Mouse (Mus musculus) liver, embryonic 12.5 days (tissue): ENCODE measurements around the gene Adamts14. TPM values are rescaled to one million over a fixed set of nuclear protein-coding genes. Genes with fewer than 3 reads are reported as not detected.

Experiments used
- ATAC-seq: fragments of 200-750 bp; cut with Nextera tagmentation; 2 replicates; pipeline ENCODE4 v1.8.0; 2017; ENCODE audit warnings: moderate number of reproducible peaks, mild to moderate bottlenecking, moderate library complexity
- H3K27ac ChIP-seq: fragments of 300-500 bp; sonication (generic); 2 replicates; pipeline ENCODE4 v1.5.1; 2016; ENCODE audit warnings: mild to moderate bottlenecking
- H3K27me3 ChIP-seq: fragments of 300-500 bp; sonication (generic); replicated peaks from 2 replicates; pipeline ENCODE4 v1.6.1; 2016; ENCODE audit warnings: mild to moderate bottlenecking, moderate library complexity
- H3K36me3 ChIP-seq: fragments of 300-500 bp; sonication (generic); 2 replicates; pipeline ENCODE4 v1.6.1; 2016; ENCODE audit warnings: mild to moderate bottlenecking, moderate library complexity
- H3K4me1 ChIP-seq: fragments of 300-500 bp; sonication (generic); 2 replicates; pipeline ENCODE4 v1.6.1; 2016
- H3K4me2 ChIP-seq: fragments of 300-500 bp; sonication (generic); 2 replicates; pipeline ENCODE4 v1.6.1; 2016; ENCODE audit warnings: mild to moderate bottlenecking, moderate library complexity
- H3K4me3 ChIP-seq: fragments of 300-500 bp; sonication (generic); 2 replicates; pipeline ENCODE4 v1.5.1; 2016; ENCODE audit warnings: mild to moderate bottlenecking, moderate library complexity
- H3K9ac ChIP-seq: fragments of 300-500 bp; sonication (generic); 2 replicates; pipeline ENCODE4 v1.6.1; 2016; ENCODE audit warnings: mild to moderate bottlenecking, moderate library complexity
- H3K9me3 ChIP-seq: fragments of 300-500 bp; sonication (generic); replicated peaks from 2 replicates; pipeline ENCODE4 v1.6.1; 2016; ENCODE audit warnings: mild to moderate bottlenecking, moderate library complexity
- WGBS: fragments of 180-500 bp; shearing (Covaris S2); methylation state at CpG from one replicate; pipeline ENCODE4 v1.1.7; 2016; ENCODE audit not compliant: insufficient replicate concordance; 5-methylcytosine and 5-hydroxymethylcytosine counted together
- polyA plus RNA-seq: library from polyadenylated mRNA; unstranded; fragments of >200 nt; fragmentation: Nextera tagmentation; extraction: Ambion mirVana; gene quantifications from 2 replicates; pipeline ENCODE4 v1.2.1, GENCODE M21; 2016

Gene Adamts14
- polyA plus RNA-seq, 1 experiment from 2014 or later = 0.27 TPM

GRCm38 (mm10) chr10:61246288-61246687 lies 26.9 kb downstream of the Adamts14 start:
- Histone ChIP-seq H3K27ac (no peak overlapping the region), H3K9me3 (no peaks in the 10 kb centered on the region), H3K4me1 (no peaks in the 10 kb centered on the region), H3K4me3 (no peak overlapping the region), H3K4me2 (no peak overlapping the region), H3K36me3 (no peaks in the 10 kb centered on the region), H3K9ac (no peak overlapping the region), H3K27me3 (no peaks in the 10 kb centered on the region)
- no peak for ATAC-seq
- 68% methylated on average over 6 of the region's 6 CpGs for WGBS

GRCm38 (mm10) chr10:61241961-61242421 lies 31.2 kb downstream of the Adamts14 start:
- Histone ChIP-seq H3K4me1 (no peaks in the 10 kb centered on the region), H3K9me3 (no peaks in the 10 kb centered on the region)

GRCm38 (mm10) chr10:61240108-61240920 lies 32.9 kb downstream of the Adamts14 start:
- no peaks in the 10 kb centered on the region for H3K4me1 ChIP-seq
- no peak overlapping the region for H3K4me2 ChIP-seq
- no peaks in the 10 kb centered on the region for H3K9me3 ChIP-seq
- no peaks in the 10 kb centered on the region for H3K36me3 ChIP-seq
- H3K27me3 ChIP-seq = no peaks in the 10 kb centered on the region
- no peak for ATAC-seq
- no peak overlapping the region for H3K27ac ChIP-seq
- no peak overlapping the region for H3K4me3 ChIP-seq
- WGBS = 56% methylated on average over 14 of the region's 14 CpGs
- no peak overlapping the region for H3K9ac ChIP-seq

More at GRCm38 (mm10) chr10:61241961-61242421, 31.2 kb downstream of the Adamts14 start:
- Histone ChIP-seq H3K27me3 (no peaks in the 10 kb centered on the region), H3K4me2 (no peak overlapping the region), H3K36me3 (no peaks in the 10 kb centered on the region), H3K4me3 (no peak overlapping the region), H3K27ac (no peak overlapping the region), H3K9ac (no peak overlapping the region)
- 35% methylated on average over 4 of the region's 4 CpGs for WGBS
- no peak for ATAC-seq

GRCm38 (mm10) chr10:61237391-61237785 lies 35.9 kb downstream of the Adamts14 start:
- H3K4me1 ChIP-seq = no peaks in the 10 kb centered on the region
- no peak for ATAC-seq
- no peak overlapping the region for H3K9ac ChIP-seq
- WGBS = 63% methylated on average over 6 of the region's 6 CpGs
- no peak overlapping the region for H3K4me3 ChIP-seq
- H3K36me3 ChIP-seq = no peaks in the 10 kb centered on the region
- no peaks in the 10 kb centered on the region for H3K27me3 ChIP-seq
- no peak overlapping the region for H3K27ac ChIP-seq
- no peak overlapping the region for H3K4me2 ChIP-seq
- H3K9me3 ChIP-seq = no peaks in the 10 kb centered on the region

GRCm38 (mm10) chr10:61236683-61237390 lies 36.4 kb downstream of the Adamts14 start:
- H3K9ac ChIP-seq = no peak overlapping the region
- H3K4me3 ChIP-seq = no peak overlapping the region
- 33% methylated on average over 4 of the region's 4 CpGs for whole genome bisulfite sequencing
- H3K27me3 ChIP-seq = no peaks in the 10 kb centered on the region
- ATAC-seq = no peak
- no peak overlapping the region for H3K27ac ChIP-seq
- no peaks in the 10 kb centered on the region for H3K9me3 ChIP-seq
- H3K36me3 ChIP-seq = no peaks in the 10 kb centered on the region
- no peaks in the 10 kb centered on the region for H3K4me1 ChIP-seq
- no peak overlapping the region for H3K4me2 ChIP-seq

- H3K27ac ChIP-seq = no peak overlapping the region
- WGBS = 67% methylated on average over 6 of the region's 6 CpGs
Observed at GRCm38 (mm10) chr10:61235677-61236267, 37.5 kb downstream of the Adamts14 start.

GRCm38 (mm10) chr10:61234319-61234718 lies 38.9 kb downstream of the Adamts14 start:
- Histone ChIP-seq H3K36me3 (no peaks in the 10 kb centered on the region), H3K4me1 (no peaks in the 10 kb centered on the region), H3K9ac (no peak overlapping the region), H3K4me3 (no peak overlapping the region), H3K27me3 (no peaks in the 10 kb centered on the region), H3K4me2 (no peak overlapping the region), H3K9me3 (no peaks in the 10 kb centered on the region), H3K27ac (no peak overlapping the region)
- WGBS = 66% methylated on average over 4 of the region's 4 CpGs
- no peak for ATAC-seq

More at GRCm38 (mm10) chr10:61235677-61236267, 37.5 kb downstream of the Adamts14 start:
- H3K9ac ChIP-seq = no peak overlapping the region
- H3K4me2 ChIP-seq = no peak overlapping the region
- H3K4me3 ChIP-seq = no peak overlapping the region
- H3K36me3 ChIP-seq = no peaks in the 10 kb centered on the region
- no peak for ATAC-seq
- no peaks in the 10 kb centered on the region for H3K9me3 ChIP-seq
- no peaks in the 10 kb centered on the region for H3K27me3 ChIP-seq
- H3K4me1 ChIP-seq = no peaks in the 10 kb centered on the region

GRCm38 (mm10) chr10:61232858-61233567 lies 40.2 kb downstream of the Adamts14 start:
- Histone ChIP-seq H3K9me3 (no peaks in the 10 kb centered on the region), H3K4me1 (no peaks in the 10 kb centered on the region), H3K27me3 (no peaks in the 10 kb centered on the region), H3K9ac (no peak overlapping the region), H3K4me3 (no peak overlapping the region), H3K36me3 (no peaks in the 10 kb centered on the region), H3K27ac (no peak overlapping the region), H3K4me2 (no peak overlapping the region)
- ATAC-seq = no peak
- WGBS = 34% methylated on average over 7 of the region's 7 CpGs

GRCm38 (mm10) chr10:61231756-61232155 lies 41.5 kb downstream of the Adamts14 start:
- no peak for ATAC-seq
- H3K4me3 ChIP-seq = no peak overlapping the region
- H3K4me2 ChIP-seq = no peak overlapping the region
- H3K27me3 ChIP-seq = no peaks in the 10 kb centered on the region
- no peak overlapping the region for H3K27ac ChIP-seq
- WGBS = 65% methylated on average over 3 of the region's 3 CpGs
- no peak overlapping the region for H3K9ac ChIP-seq
- H3K36me3 ChIP-seq = no peaks in the 10 kb centered on the region
- no peaks in the 10 kb centered on the region for H3K9me3 ChIP-seq
- H3K4me1 ChIP-seq = no peaks in the 10 kb centered on the region

- Histone ChIP-seq H3K9ac (no peak overlapping the region), H3K9me3 (no peaks in the 10 kb centered on the region), H3K4me3 (no peak overlapping the region), H3K27ac (no peak overlapping the region), H3K36me3 (no peaks in the 10 kb centered on the region), H3K27me3 (no peaks in the 10 kb centered on the region; the same call in 1 of the 2 replicates), H3K4me1 (no peaks in the 10 kb centered on the region), H3K4me2 (no peak overlapping the region)
- ATAC-seq = no peak
- WGBS = 41% methylated on average over 4 of the region's 4 CpGs
Observed at GRCm38 (mm10) chr10:61226784-61227396, 46.3 kb downstream of the Adamts14 start.

GRCm38 (mm10) chr10:61225694-61226093 lies 47.5 kb downstream of the Adamts14 start:
- Histone ChIP-seq H3K27me3 (no peaks in the 10 kb centered on the region; the same call in 1 of the 2 replicates), H3K9ac (no peak overlapping the region), H3K9me3 (no peaks in the 10 kb centered on the region), H3K4me3 (no peak overlapping the region), H3K27ac (no peak overlapping the region), H3K4me2 (no peak overlapping the region), H3K36me3 (no peaks in the 10 kb centered on the region), H3K4me1 (no peaks in the 10 kb centered on the region)
- 60% methylated on average over 5 of the region's 5 CpGs for WGBS
- ATAC-seq = no peak
